Mouse (Mus musculus) myocyte (in vitro differentiated cells): ENCODE measurements at regions not wholly inside any gene's neighbourhood (a gene's known extent, or its start where the extent isn't known, plus 50 kb on each side); places are given as distances from the start of the nearest gene placed in this dataset.

Experiments used
- CEBPB ChIP-seq: IDR thresholded peaks from 2 replicates; pipeline ENCODE4 v1.6.1; 2011; ENCODE audit warnings: mild to moderate bottlenecking, moderate library complexity; ENCODE audit not compliant: poor library complexity, insufficient read depth, severe bottlenecking
- POLR2A ChIP-seq: IDR thresholded peaks from one replicate; pipeline ENCODE4 v1.6.1; 2011; ENCODE audit warnings: low read depth, mild to moderate bottlenecking, control low read depth, moderate library complexity; ENCODE audit not compliant: insufficient read length
- POLR2AphosphoS2 ChIP-seq: IDR thresholded peaks from one replicate; pipeline ENCODE4 v1.6.1; 2011; ENCODE audit warnings: low read depth, control low read depth; ENCODE audit not compliant: insufficient read length
- REST ChIP-seq: IDR thresholded peaks from one replicate; pipeline ENCODE4 v1.6.1; 2011; ENCODE audit warnings: mild to moderate bottlenecking, control low read depth, moderate library complexity; ENCODE audit not compliant: insufficient read depth, insufficient read length
- TCF3 ChIP-seq: IDR thresholded peaks from one replicate; pipeline ENCODE4 v1.6.1; 2011; ENCODE audit warnings: low read depth, control low read depth; ENCODE audit not compliant: insufficient read length
- USF1 ChIP-seq: IDR thresholded peaks from one replicate; pipeline ENCODE4 v1.6.1; 2011; ENCODE audit warnings: low read depth, mild to moderate bottlenecking, control low read depth, moderate library complexity

- TF ChIP-seq POLR2A (no peak), REST (no peak), POLR2AphosphoS2 (no peak), TCF3 (no peak), CEBPB (no peak), USF1 (no peak)
These were observed 85.5 kb upstream of the Zfp217 start for GRCm38 (mm10) chr2:170233426-170233825.
